Mouse (Mus musculus) gastrocnemius, postnatal 4 days (tissue): ENCODE results near the gene Tnfaip6. TPM values are rescaled to one million over a fixed set of nuclear protein-coding genes. Genes with fewer than 3 reads are reported as not detected.

Experiments
- DNase-seq, 2 experiments: peaks; one replicate each; pipeline ENCODE4 v3.0.0; 2021 to 2022; ENCODE audit warnings: low spot score in 2 of 2, mixed read lengths in 2 of 2
- total RNA-seq, 2 experiments: library from RNA; stranded (reverse); gene quantifications; 2 replicates each; pipeline ENCODE4 v1.2.3; 2021

Gene Tnfaip6
- total RNA-seq, 2 experiments from 2014 or later, result 14.2 to 15.1 TPM

GRCm38 (mm10) chr2:52050823-52051222, 13.0 kb downstream of the Tnfaip6 start:
- DNase-seq, result no peak

DNA sequence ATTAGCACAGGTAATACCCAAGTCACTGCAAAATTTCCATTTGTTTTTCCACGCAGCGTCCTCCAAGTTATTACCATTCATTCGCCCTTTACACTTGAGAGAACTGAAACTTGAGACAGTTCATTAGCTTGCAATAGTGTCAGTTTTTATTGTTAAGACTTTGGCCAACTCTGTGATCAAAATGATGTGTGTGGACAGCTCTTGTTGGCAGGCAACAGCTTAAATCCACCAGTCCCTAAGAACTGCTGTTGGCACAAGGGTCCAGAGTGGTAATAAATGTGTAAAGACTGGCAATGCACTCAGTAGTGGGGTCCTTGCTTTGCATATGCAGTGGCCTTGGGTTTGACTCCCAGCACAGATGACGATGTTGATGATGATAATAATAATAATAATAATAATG, 14.5 kb downstream of the Tnfaip6 start:
- no peak for DNase-seq

DNA sequence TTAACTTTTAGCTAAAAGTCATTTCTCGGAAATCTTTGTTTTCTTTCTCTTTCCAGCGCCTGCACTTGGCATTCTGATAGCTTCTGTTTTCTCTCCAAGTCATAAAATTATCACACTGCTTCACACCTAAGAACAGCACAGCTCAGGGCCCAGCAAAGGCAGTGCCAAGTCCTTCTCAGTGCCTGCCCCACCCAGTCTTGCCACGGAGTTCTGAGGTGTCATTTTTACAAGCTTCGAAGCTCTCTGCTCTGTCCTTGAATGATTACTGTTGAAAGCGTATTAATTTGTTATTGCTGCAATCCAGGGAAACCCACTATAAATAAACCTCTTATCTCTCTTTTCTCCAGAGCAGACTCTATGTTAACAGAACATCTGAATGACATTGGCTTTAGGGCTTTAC, 15.7 kb downstream of the Tnfaip6 start:
- no peak for DNase-seq

DNA sequence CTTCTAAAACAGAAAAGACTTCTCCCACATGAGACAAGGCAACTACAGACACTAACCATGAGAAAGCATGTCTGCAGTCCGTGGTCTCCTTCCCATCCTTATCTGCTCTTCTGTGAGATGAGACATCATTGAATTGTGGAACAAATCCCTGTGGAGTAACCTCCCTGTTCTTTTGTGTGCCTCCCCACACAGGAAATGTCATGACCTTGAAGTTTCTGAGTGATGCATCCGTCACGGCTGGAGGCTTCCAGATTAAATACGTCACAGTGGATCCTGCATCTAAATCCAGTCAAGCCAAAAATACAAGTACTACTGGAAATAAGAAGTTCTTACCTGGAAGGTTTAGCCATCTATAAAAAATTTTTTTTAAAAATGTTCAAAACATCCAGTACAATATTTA, 17.8 kb downstream of the Tnfaip6 start:
- DNase-seq, result no peak

GRCm38 (mm10) chr2:52057099-52057498, 19.3 kb downstream of the Tnfaip6 start:
- no peak for DNase-seq

- no peak for DNase-seq
Measured at GRCm38 (mm10) chr2:52057681-52058080, 19.9 kb downstream of the Tnfaip6 start.

DNA sequence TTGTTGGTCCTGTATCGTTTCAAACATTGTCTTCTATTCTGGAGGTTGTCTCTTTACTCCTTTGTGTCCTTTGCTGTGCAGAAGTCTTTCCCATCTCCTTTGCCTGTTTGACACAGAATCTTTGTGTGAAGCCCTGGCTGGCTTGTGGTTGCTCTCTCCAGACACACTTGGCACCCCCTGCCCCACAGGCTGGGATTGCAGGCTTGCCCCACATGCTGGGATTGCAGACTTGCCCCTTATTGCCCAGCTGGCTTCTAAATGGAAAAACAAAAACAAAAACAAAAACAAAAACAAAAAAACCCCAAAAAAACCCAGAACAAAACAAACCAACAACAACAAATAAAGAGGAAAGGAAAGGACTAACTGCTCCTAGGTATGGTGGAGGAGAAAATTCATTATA, 30.8 kb downstream of the Tnfaip6 start:
- no peak for DNase-seq

DNA sequence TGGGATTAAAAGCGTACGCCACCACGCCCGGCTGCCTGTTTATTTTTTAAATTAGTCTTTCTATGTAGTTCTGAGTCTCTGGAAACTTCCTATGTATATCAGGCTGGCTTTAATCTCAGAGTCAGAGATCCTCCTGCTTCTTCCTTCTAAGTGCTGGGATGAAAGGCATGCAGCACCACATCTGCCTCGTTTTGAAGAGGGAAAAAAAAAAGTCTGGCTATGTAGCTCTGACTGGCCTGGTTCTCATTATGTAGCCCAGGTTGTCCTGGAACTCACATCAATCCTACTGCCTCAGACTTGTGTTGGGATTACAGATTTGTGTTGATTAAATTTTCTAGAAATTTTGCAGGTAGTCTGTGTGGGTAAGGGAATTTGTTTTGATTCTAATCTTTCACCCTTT, 33.0 kb downstream of the Tnfaip6 start:
- DNase-seq, result no peak

DNA sequence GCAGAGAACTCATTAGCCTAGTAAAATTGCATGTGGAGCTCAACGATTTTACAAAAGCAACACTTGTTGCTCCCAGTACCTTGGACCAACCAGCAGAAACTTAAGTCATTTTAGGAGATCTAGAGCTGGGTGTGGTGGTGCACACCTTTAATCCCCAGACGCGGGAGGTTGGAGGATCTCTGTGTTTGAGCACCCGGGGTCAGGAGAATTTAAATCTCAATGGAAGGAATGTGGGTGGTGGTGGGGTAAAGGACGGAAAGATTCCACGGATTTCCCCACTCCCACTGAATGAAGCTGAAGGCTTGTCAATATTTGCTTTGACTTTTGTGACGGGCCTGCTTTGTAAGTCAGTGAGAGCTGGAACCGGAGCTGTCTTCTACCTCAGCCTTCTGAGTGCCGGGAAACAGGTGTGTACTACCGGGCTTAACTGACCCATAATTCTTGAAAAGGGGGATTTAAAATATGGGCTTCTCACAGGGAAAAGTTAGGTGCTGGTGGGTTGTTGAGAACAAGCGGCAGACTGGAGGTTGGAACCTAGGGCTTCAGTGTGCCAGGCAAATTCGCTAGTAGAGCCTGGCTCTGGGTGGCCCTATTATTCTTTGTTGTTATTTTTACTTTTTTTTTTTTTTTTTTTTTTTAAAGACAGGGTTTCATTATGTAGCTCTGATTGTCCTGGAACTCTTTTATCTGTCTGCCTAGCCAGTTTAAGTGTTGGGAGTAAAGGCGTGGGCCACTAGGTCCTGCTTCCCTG, 33.6 kb downstream of the Tnfaip6 start:
- DNase-seq, result no peak

GRCm38 (mm10) chr2:52072065-52072490, 34.3 kb downstream of the Tnfaip6 start:
- DNase-seq, result no peak

DNA sequence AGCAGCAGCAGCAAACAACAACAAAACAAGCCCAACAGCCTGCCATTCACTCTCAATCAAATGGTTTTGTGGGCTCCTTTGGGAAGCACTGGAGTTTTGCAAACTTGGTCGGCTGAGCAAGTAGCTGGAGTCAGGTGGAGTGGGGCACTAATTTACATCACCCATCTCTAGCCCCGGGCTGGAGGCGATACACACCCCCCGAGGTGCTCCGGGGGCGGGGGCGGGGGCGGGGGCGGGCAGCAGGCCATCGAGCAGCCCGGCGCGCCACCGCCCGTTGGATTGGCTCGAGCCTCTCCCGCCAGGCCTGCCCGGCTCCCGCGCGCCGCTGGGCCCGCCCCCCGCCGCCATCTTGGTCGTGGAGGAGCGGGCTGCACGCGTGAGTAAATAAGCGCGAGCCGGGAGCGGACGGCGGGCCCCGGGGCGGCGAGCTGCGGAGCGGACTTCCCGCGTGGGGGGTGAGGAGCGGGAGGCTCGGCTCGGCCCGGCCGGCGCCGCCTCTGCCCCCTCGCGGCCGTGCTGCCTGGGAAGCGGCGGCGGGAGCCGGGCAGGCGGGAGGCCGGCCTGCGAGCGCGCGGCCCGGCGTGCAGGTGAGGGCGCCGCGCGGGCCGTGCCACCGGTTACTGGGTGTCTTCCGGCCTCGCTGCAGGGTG, 34.8 kb downstream of the Tnfaip6 start, which contains the start of gene Rif1:
Gene Rif1, plus strand, starts transcription at position 342 of the 650 bp plus-strand sequence.
- peak; percentile 78 to 87 for DNase-seq

DNA sequence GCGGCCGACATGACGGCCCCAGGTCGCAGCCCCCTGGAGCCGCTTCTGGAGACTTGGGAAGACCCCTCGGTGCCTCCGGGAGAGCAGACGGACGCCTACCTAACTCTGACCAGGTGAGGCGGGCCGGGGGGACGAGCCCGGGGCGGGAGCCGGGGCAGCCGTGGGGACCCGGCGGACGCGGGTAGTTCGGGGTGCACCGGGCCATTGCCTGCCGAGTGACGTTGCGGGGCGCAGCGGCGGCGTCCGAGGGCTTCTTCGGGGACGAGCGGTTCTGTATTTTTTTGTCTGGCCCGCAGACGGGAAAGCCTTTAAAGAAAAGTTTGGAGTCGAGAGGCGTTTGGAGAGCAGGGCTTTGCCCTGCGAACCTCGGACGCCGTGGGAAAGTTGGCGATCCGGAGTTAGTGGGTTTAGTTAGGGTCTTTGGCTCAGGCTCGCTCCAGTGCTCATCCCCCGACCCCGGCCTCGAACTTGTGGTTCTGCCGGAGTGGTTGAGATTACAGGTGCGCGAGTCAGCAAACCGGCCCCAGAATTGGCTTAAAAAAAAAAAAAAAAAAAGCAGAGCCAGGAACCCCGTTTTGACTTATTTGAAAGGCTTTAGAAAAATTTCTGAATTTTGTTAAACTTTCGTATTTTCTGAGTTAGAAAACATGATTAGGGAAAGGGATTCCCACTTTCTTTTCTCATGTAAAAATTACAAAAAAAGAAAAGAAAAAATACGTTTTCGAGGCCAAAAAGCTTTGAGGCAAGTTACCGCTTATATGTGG, 35.5 kb downstream of the Tnfaip6 start:
- DNase-seq, result peak; percentile 24 to 49

- no peak for DNase-seq
Measured at GRCm38 (mm10) chr2:52078666-52079065, 40.9 kb downstream of the Tnfaip6 start.

DNA sequence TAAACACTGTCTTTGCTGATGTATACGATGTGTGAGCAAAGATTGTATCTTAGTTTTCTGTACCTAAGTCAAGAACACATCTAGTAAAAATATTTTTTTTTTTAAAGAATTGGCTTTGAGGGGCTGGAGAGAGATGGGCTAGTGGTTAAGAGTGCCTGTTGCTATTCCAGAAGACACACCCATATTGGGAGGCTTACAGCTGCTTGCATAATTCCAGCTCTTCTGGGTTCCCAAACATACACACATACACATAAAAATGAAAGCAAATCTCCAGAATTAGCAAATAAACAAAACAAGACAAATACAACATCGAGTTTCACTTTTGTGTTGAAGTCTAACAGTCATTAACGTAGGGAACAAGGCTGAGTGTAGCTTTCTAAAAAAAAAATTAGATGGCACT, 46.2 kb downstream of the Tnfaip6 start:
- DNase-seq, result no peak

GRCm38 (mm10) chr2:52084571-52084970, 46.8 kb downstream of the Tnfaip6 start:
- DNase-seq, result no peak

Other genes starting within 250 kb of the Tnfaip6 start
- gene Rbm43, start 102.8 kb upstream of the Tnfaip6 start, total RNA-seq, result 1 to 10 TPM; 5.6 to 6.6 TPM
- 1 to 10 TPM; 6.4 to 7.5 TPM for gene Nmi, start 64.5 kb upstream of the Tnfaip6 start, total RNA-seq
- 10 to 100 TPM; 18.5 to 26.6 TPM for gene Rif1, start 34.8 kb downstream of the Tnfaip6 start, total RNA-seq